Mouse (Mus musculus) embryonic facial prominence, embryonic 14.5 days (tissue): ENCODE measurements at regions not wholly inside any gene's neighbourhood (a gene's known extent, or its start where the extent isn't known, plus 50 kb on each side); places are given as distances from the start of the nearest gene placed in this dataset.

Experiments
- ATAC-seq: fragments of 200-750 bp; cut with Nextera tagmentation; 2 replicates; pipeline ENCODE4 v1.8.0; 2017; ENCODE audit warnings: low read depth, moderate number of reproducible peaks, moderate TSS enrichment
- DNase-seq: peaks from one replicate; pipeline ENCODE4 v3.0.0-alpha.2; 2015; ENCODE audit warnings: low spot score
- H3K27ac ChIP-seq: fragments of 300-500 bp; sonication (generic); replicated peaks from 2 replicates; pipeline ENCODE4 v1.5.1; 2014; ENCODE audit warnings: low read depth, mild to moderate bottlenecking, low read length, moderate library complexity
- H3K27me3 ChIP-seq: fragments of 300-500 bp; sonication (generic); replicated peaks from 2 replicates; pipeline ENCODE4 v1.6.1; 2014; ENCODE audit warnings: low read length; ENCODE audit not compliant: control insufficient read depth, insufficient read depth
- H3K36me3 ChIP-seq: fragments of 300-500 bp; sonication (generic); 2 replicates; pipeline ENCODE4 v1.6.1; 2014; ENCODE audit warnings: low read length, mixed read lengths; ENCODE audit not compliant: control insufficient read depth, insufficient read depth
- H3K4me1 ChIP-seq: fragments of 300-500 bp; sonication (generic); 2 replicates; pipeline ENCODE4 v1.6.1; 2014; ENCODE audit warnings: antibody characterized with exemption, low read length; ENCODE audit not compliant: control insufficient read depth, insufficient read depth
- H3K4me2 ChIP-seq: fragments of 300-500 bp; sonication (generic); 2 replicates; pipeline ENCODE4 v1.6.1; 2014; ENCODE audit warnings: low read depth, mild to moderate bottlenecking, low read length, moderate library complexity, mixed read lengths
- H3K4me3 ChIP-seq: fragments of 300-500 bp; sonication (generic); 2 replicates; pipeline ENCODE4 v1.5.1; 2014; ENCODE audit warnings: low read depth, mild to moderate bottlenecking, low read length
- H3K9ac ChIP-seq: fragments of 300-500 bp; sonication (generic); 2 replicates; pipeline ENCODE4 v1.6.1; 2014; ENCODE audit warnings: low read depth, mild to moderate bottlenecking, low read length, moderate library complexity, mixed read lengths
- H3K9me3 ChIP-seq: fragments of 300-500 bp; sonication (generic); 2 replicates; pipeline ENCODE4 v1.6.1; 2016; ENCODE audit warnings: low read length; ENCODE audit not compliant: control insufficient read depth
- WGBS: fragments of 180-500 bp; shearing (Covaris S2); extraction: QIAGEN DNeasy Blood & Tissue Kit; methylation state at CpG from one replicate; pipeline ENCODE4 v1.1.7; 2014; 5-methylcytosine and 5-hydroxymethylcytosine counted together

- DNase-seq (peak; percentile 4), ATAC-seq (no peak)
- Histone ChIP-seq H3K27ac (no peak overlapping the region), H3K9ac (no peak overlapping the region), H3K27me3 (no peaks in the 10 kb centered on the region), H3K4me1 (no peaks in the 10 kb centered on the region), H3K36me3 (no peaks in the 10 kb centered on the region), H3K4me2 (no peak overlapping the region), H3K4me3 (no peak overlapping the region), H3K9me3 (no peaks in the 10 kb centered on the region)
- 55% methylated on average over 2 of the region's 2 CpGs for WGBS
Measured at GRCm38 (mm10) chr1:115275618-115276017, 408.9 kb upstream of the Cntnap5a start.
